Mouse (Mus musculus) monocyte, adult 2 months (primary cell): ENCODE measurements around the gene Adat2.

Experiments
- DNase-seq, 2 experiments: peaks; one replicate each; pipeline ENCODE4 v3.0.0; 2022; ENCODE audit warnings: low spot score in 2 of 2, low read depth in 1 of 2

The Adat2 gene

DNA sequence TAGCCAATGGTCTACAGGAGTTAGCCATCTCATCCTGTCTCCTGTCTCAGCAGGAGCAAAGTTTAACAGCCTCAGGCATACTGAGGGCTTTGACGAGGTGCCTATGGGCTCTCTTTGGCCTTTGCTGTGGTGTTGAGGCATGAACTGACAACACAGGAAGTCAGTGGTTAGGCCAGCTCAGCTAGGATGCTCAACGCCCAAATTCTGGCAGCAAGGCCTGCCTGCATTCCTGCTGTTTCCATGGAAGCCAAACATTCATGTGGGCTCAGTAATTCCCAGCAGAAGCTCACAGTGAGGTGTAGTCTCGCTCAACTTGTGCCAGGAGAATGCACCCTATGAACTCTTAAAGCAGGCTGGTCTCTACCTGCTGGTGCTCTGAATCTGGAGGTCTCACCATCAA, 43.4 kb downstream of the Adat2 start:
- no peak for DNase-seq

DNA sequence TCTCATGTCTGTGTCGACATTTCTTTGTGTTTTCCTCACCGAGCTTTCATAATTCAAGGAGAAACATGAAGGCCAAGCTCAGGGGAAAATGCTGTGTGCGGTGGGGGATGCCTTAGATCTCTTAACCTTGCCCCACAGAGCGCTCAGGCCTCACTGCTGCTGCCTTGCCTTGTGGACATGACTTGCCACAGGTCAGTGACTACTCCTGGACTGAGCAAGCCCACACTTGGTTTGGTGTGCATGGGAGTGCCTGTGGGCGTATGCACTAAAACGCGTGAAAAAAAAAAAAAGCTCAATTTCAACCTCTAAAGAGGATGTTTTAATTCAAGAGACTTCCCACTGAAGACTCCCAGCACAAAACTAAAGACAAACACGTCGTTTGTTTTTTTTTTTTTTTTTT, 44.2 kb downstream of the Adat2 start:
- no peak for DNase-seq

DNA sequence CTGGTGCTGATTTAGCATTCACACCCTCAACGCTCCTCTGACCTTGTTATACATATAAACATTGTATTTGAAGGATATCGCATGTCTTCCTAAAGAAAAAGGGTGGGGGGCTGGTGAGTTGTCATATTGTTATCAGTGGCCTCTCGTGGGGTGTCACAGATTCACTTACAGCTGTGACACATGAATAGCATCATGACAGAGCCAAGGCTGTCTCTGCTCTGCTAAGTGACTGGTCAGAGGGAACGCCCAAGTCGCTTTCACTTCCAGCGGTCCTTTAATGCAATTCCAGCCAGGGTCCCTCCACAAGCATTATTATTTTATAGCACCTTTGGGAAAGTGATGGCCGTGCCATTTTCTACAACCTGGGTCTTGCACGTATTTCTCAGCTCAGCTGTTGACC, 44.8 kb downstream of the Adat2 start:
- DNase-seq, result no peak

DNA sequence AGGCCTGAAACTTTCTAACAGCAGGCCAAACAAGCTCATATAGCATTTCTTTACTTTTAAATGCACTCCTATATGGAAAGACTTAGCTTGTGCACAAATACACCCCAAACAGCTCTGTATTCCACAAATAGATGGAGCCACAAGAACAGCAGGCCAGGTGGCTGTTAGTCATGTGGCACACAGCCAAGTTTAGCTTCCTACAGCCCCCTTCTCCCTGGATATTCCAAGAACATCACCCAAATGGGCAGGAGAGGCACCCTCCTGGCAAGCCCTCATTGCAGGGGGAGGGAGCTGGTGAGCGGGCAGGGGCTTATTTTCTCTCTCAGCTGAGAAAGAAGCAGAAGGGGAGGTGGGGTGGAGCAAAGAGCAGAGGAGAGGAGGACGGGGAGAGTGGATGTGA, 48.2 kb downstream of the Adat2 start:
- no peak for DNase-seq
